Mouse (Mus musculus) spleen, postnatal 14 days (tissue): ENCODE measurements around the gene Pias4.

ENCODE experiments used
- DNase-seq, 2 experiments: peaks; one replicate each; pipeline ENCODE4 v3.0.0; 2021 to 2022; ENCODE audit warnings: low spot score in 2 of 2

Gene Pias4

DNA sequence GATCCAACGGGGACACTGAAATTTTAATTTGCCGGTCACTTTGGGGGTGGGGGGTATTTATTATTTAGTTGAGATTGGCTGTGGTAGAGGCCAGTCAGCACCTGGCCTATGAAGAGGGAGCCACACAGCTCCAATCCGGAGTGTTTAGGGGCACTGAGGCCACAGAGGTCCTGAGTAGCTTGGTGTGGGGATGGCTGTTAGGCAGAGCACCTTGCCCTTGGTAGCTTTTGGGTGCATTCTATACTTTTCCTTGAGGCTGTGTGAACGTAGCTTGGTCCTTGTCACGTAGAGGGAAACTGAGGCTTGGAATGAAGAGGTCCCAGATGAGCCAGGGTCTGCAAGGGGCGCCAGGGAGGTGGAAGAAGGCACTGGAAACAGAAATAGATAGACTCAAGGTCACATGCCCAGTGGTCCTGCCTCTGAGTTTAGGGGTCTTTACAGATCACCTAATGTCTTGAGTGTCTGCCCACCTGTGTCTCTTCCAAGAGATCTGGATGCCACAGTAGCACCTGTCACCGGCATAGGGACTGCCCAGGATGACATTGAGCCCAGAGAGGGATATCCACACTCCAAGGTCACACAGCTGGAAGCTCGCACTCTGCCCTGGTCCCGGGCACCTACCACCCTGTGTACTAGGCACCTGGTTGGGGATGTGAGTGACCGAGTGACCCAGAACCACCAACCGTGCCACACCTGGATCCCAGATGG, 28.7 kb downstream of the Pias4 start:
- no peak for DNase-seq

- DNase-seq, result no peak
Observed at GRCm38 (mm10) chr10:81138131-81138782, 29.5 kb downstream of the Pias4 start.

- peak; percentile 99 for DNase-seq
Observed at GRCm38 (mm10) chr10:81137252-81138130, 30.2 kb downstream of the Pias4 start.

DNA sequence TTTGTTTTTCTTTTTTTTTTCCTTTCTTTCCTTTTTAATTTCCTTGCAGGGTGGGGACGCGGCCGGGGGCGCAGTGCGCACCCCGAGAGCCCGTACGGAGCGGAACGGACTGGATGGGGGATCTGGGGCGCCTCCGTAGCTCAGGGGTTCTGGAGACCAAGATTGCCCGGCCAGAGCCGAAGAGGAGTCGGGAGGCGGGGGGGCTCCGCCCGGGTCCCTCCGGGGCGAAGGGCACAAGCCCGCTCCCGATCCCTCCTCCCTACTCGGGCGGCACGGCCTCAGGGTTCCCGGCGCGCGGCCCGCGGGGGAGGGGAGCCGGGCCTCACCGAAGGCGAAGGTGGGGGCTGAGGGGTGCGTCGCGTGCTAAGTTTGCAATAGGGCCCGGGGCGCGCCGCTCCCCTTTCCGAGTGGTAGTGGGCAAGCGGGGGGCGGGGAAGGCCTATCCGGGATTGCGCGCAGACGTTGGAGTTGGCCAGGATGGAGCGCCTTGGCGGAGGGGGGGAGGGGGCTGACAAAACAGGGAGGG, 31.0 kb downstream of the Pias4 start:
- DNase-seq, result peak; percentile 62 to 68

- DNase-seq, result peak; percentile 68 to 71
Observed at GRCm38 (mm10) chr10:81135831-81136705, 31.7 kb downstream of the Pias4 start.

GRCm38 (mm10) chr10:81134966-81135681, 32.6 kb downstream of the Pias4 start, which contains the start of gene Zbtb7a:
Zbtb7a (plus strand) TSS chr10:81135220.
- peak; percentile 51 to 57 for DNase-seq

DNA sequence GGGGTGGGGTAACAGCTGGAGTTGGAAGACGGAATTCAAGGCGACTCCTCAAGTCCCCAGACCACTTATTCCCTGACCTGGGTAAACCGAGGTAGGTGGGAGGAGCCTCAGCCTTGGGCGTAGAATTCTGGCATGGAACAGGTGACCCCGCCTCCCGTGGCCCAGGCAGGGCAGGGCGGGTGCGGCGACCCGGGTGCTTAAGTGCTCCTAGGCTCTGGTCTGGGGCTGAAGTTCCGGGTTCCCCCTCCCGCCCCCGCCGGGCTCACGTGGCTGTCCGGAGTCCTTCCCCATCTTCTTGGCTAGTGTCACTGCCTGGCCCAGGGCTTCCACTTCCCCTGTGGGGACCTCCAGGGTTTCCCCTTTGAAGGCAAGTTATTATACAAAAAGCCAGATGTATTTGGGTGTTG, 33.5 kb downstream of the Pias4 start:
- peak; percentile 73 to 78 for DNase-seq

DNA sequence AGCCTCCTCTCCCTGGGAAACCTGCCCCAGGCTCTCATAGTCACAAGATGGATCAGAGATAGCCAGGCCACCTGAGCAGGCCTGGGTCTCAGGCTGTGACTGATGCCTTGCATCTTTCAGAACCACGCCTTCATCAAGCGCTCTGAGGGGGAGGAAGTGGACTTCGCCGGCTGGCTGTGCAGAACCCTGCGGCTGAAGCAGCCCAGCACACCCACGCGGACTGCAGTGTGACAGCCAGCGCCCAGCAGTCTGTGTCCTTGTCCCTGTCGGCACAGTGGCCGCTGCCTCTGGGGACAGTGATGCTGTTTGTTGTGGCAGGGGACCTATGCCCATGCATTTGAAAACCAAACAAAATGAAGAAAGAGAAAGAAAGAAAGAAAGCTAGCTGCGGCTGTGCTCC, 44.2 kb downstream of the Pias4 start:
- no peak for DNase-seq

GRCm38 (mm10) chr10:81122889-81123288, 44.8 kb downstream of the Pias4 start:
- DNase-seq, result no peak

- DNase-seq, result no peak
Observed at GRCm38 (mm10) chr10:81120650-81121049, 47.1 kb downstream of the Pias4 start.

DNA sequence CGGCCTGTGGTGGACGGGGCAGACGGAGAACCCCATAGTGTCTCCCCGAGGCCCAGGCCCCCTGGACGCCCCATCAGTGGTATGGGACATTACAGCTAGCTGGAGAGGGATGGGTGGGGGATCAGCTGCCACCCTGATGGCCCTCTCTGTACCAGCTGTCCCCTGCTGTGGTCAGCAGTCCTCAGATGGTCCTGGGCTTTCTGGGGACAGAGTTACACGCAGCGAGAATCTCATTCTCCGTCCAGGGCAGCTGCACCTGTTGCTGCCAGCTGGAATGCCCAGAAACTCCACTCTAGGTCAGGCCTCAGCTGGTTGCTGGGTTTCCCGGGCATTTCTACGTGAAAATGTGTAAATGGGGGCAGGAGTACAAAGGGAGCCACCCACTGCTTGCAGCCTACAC, 48.1 kb downstream of the Pias4 start:
- no peak for DNase-seq

DNA sequence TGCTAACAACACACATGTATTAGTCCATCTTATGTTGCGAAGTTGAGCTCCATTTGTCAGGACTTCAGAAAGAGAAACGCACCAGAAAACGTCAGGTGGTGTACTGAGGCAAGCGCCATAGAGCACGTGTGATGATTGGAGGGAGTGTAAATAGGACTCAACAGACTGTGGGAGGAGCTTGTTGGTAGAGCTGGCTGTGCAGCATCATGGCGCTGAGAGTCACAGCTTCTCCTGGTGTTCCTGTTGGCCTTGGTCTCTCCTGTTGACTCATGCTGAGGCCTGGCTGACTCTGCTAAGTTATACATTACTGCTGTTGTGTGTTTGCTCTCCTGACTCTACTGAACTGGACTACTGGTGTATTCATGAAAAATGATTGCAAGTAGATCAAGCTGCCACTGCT, 54.8 kb downstream of the Pias4 start:
- no peak for DNase-seq

- peak; percentile 81 to 88 for DNase-seq
Observed at GRCm38 (mm10) chr10:81106113-81106721, 61.5 kb downstream of the Pias4 start.

DNA sequence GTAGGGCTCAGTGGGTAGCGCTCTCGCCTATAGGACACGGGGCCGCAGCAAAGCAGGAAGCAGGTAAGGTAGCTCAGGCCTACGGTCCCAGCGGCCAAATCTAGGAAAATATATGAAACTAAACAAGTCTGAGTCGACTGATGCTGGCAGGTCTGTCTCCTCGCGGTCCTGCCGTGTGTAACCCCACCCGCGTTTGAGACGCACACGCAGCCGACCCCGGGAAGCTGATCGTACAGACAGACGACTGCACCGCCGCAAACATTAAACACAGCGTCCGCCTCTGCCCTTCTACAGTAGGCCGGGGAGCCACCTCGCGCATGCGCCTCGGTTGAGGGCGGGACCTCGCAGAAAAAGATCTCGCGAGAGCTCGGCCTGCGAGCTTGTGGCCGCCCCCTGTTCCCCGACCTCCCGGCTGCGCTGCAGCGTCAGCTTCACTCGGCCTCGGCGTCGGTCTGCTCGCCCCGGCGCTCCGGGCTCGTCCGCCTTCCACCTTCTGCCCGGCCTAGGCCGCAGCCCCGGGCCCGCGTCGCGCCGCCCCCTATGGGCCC, 62.1 kb downstream of the Pias4 start, which contains the start of gene Map2k2:
Map2k2 (plus strand) TSS at position 351 of the 548 bp plus-strand sequence.
- DNase-seq, result peak; percentile 97 to 98
